Mouse (Mus musculus) forebrain, embryonic 11.5 days (tissue): ENCODE results near the gene Alox5ap. TPM values are rescaled to one million over a fixed set of nuclear protein-coding genes. Genes with fewer than 3 reads are reported as not detected.

Experiments
- ATAC-seq: fragments of 200-750 bp; cut with Nextera tagmentation; replicated peaks from 2 replicates; pipeline ENCODE4 v1.8.0; 2017; ENCODE audit warnings: moderate TSS enrichment; ENCODE audit not compliant: low FRiP score
- DNase-seq: peaks from one replicate; pipeline ENCODE4 v3.0.0-alpha.2; 2017; ENCODE audit warnings: low spot score
- H3K27ac ChIP-seq: fragments of 300-500 bp; sonication (generic); 2 replicates; pipeline ENCODE4 v1.5.1; 2014; ENCODE audit warnings: low read depth, low read length
- H3K27me3 ChIP-seq: fragments of 300-500 bp; sonication (generic); 2 replicates; pipeline ENCODE4 v1.6.1; 2014; ENCODE audit warnings: mild to moderate bottlenecking, low read length, mixed read lengths; ENCODE audit not compliant: control insufficient read depth, insufficient read depth
- H3K36me3 ChIP-seq: fragments of 300-500 bp; sonication (generic); 2 replicates; pipeline ENCODE4 v1.6.1; 2014; ENCODE audit warnings: mild to moderate bottlenecking, low read length, moderate library complexity, mixed read lengths; ENCODE audit not compliant: control insufficient read depth, insufficient read depth
- H3K4me1 ChIP-seq: fragments of 300-500 bp; sonication (generic); replicated peaks from 2 replicates; pipeline ENCODE4 v1.6.1; 2014; ENCODE audit warnings: low read length, mixed read lengths; ENCODE audit not compliant: control insufficient read depth, insufficient read depth
- H3K4me2 ChIP-seq: fragments of 300-500 bp; sonication (generic); 2 replicates; pipeline ENCODE4 v1.6.1; 2014; ENCODE audit warnings: low read depth, mild to moderate bottlenecking, low read length, moderate library complexity, mixed read lengths; ENCODE audit not compliant: severe bottlenecking
- H3K4me3 ChIP-seq: fragments of 300-500 bp; sonication (generic); 2 replicates; pipeline ENCODE4 v1.5.1; 2014; ENCODE audit warnings: low read depth, low read length
- H3K9ac ChIP-seq: fragments of 300-500 bp; sonication (generic); 2 replicates; pipeline ENCODE4 v1.6.1; 2014; ENCODE audit warnings: low read length
- H3K9me3 ChIP-seq: fragments of 300-500 bp; sonication (generic); 2 replicates; pipeline ENCODE4 v1.6.1; 2016; ENCODE audit warnings: low read length, mixed read lengths; ENCODE audit not compliant: control insufficient read depth
- WGBS: fragments of 180-500 bp; shearing (Covaris S2); extraction: QIAGEN DNeasy Blood & Tissue Kit; methylation state at CpG from one replicate; pipeline ENCODE4 v1.1.7; 2014; 5-methylcytosine and 5-hydroxymethylcytosine counted together
- polyA plus RNA-seq: library from polyadenylated mRNA; unstranded; fragments of >200 nt; fragmentation: Nextera tagmentation; extraction: Ambion mirVana; gene quantifications from 2 replicates; pipeline ENCODE4 v1.2.1, GENCODE M21; 2014

The Alox5ap gene
- polyA plus RNA-seq, 1 experiment from 2014 or later, result 4.5 TPM

DNA sequence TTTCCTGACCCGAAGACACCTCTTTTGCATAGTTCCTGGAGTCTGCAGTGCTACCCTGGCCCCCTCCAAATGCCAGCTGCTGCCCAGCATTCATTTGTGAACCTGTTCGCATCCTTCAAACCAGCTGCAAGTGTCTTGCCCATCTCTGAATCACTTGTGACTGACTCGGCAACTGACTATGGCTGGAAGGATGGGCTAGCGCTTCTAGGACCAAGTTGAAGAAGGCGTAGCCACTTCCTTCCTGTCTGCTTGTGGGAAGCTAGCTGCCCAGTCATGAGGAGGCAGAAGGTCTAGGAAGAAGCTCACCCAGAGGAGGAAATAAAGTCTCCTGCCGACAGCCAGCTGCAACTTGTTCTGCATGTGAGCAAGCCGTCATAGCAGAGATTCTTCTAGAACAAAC, 29.6 kb upstream of the Alox5ap start:
- 89% methylated on average over 7 of the region's 7 CpGs for WGBS
- no peak overlapping the region for H3K4me3 ChIP-seq
- no peaks in the 10 kb centered on the region for H3K9me3 ChIP-seq
- DNase-seq, result no peak
- H3K4me1 ChIP-seq, result no peaks in the 10 kb centered on the region
- H3K9ac ChIP-seq, result no peak overlapping the region
- no peaks in the 10 kb centered on the region for H3K27me3 ChIP-seq
- no peak for ATAC-seq
- H3K36me3 ChIP-seq, result no peaks in the 10 kb centered on the region
- no peak overlapping the region for H3K4me2 ChIP-seq
- H3K27ac ChIP-seq, result no peak overlapping the region

DNA sequence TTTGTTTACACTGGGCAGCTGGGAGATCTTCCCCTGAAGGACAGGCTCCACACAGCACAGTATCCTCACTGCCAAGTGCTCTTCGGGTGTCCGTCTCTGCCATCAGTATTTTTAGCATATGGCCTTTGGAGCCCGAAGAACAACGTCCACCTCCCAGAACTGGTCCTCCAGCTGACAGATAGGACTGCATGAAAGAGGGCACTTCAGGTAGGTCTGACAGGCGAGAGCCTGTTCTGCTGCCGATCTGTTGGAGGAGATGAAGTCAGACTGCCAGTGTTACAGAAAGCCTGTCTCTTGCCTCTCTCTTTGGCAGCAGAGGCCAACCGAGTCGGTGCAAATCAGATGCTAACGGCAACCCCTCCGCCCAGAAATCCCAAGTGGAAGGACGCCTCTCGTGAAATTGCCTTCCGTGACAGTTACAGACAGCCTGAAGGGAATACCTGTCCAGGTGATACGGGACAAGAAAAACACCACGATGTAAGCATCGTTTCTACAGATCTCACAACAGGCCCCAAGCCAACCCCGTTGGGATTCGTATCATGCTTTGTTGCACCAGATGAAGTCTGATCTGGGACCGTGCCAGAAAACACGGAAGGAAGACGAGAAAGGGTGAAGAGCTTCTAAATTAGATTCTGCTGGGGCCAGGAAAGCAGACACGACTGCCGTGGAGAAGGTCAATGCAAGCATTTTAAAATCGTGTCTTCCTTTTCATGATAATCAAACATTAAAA, 27.2 kb upstream of the Alox5ap start:
- no peak overlapping the region for H3K27ac ChIP-seq
- no peaks in the 10 kb centered on the region for H3K9me3 ChIP-seq
- ATAC-seq (no peak), DNase-seq (no peak)
- H3K9ac ChIP-seq, result no peak overlapping the region
- 90% methylated on average over 24 of the region's 24 CpGs for WGBS
- H3K36me3 ChIP-seq, result no peaks in the 10 kb centered on the region
- H3K4me3 ChIP-seq, result no peak overlapping the region
- H3K27me3 ChIP-seq, result no peaks in the 10 kb centered on the region
- H3K4me1 ChIP-seq, result no peaks in the 10 kb centered on the region
- H3K4me2 ChIP-seq, result no peak overlapping the region

DNA sequence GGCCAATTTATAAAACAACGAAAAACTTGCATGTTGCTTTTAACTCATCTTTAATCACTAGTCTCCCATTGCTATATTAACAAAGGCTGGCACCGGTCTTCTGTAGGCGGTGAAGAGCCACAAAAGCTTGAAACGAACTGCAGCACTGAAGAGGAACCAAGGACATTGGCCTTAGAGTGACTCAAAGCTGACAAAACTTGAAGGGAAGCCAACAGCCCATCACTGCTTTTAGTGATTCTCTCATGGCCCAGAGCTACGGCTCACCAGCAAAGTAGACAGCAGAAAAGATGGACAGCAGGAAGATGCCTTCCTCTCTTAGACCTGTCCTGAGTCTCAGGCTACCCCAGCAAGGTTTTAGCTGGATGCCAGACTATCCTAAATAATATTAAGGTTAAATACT, 22.1 kb upstream of the Alox5ap start:
- 90% methylated on average over 5 of the region's 5 CpGs for WGBS
- Histone ChIP-seq H3K36me3 (no peaks in the 10 kb centered on the region), H3K4me2 (no peak overlapping the region), H3K27ac (no peak overlapping the region), H3K4me3 (no peak overlapping the region), H3K9me3 (no peaks in the 10 kb centered on the region), H3K9ac (no peak overlapping the region), H3K27me3 (no peaks in the 10 kb centered on the region), H3K4me1 (no peaks in the 10 kb centered on the region; the same call in 1 of the 2 replicates)
- ATAC-seq, result no peak
- no peak for DNase-seq

DNA sequence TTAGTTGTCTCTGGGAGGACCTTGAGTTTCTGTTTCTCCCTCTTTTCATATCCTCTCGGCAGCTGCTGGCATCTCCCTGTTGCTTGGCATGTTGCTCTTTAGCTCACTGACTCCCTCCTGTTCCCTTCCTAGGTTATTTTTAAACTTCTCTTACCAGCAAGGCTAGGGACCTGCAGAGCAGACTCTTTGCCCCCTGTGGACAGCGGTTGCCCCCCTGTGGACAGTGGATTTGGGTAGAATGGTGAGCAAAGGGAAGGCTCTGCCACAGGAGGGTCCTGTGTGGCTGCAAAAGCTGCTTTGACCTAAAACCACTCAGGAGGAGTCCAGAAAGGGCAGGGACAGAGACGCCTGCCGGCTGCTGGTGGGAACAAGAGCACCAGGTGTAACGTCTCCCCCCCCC, 21.5 kb upstream of the Alox5ap start:
- Histone ChIP-seq H3K4me3 (no peak overlapping the region), H3K9me3 (no peaks in the 10 kb centered on the region), H3K36me3 (no peaks in the 10 kb centered on the region), H3K4me2 (no peak overlapping the region), H3K9ac (no peak overlapping the region), H3K27ac (no peak overlapping the region), H3K4me1 (no peaks in the 10 kb centered on the region; the same call in 1 of the 2 replicates), H3K27me3 (no peaks in the 10 kb centered on the region)
- ATAC-seq (no peak), DNase-seq (no peak)
- 30% methylated on average over 5 of the region's 5 CpGs for whole genome bisulfite sequencing

DNA sequence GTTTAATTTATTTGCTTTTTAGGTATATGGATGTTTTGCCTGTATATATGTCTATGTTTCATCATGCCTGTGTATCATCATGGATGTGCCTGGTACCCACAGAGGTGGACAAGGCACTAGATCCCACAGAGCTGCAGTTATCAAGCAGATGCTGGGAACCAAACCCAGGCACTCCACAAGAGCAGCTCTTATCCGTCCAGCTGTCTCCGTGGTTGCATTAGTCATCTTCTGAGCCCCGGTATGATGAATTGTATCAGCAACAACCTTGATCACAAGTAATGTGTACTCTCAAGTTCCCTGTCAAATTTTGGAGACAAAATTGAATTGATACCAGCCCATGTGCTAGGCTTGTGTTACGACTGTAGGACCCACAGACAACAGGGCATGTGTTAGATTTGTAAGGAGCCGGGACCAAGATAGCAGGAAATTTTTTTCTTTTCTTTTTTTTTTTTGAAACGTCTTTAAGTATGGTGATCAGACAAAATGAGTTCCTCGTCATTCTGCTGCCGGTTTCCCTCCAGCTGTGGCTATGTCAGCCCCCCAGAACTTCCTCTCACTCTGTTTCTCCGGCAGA, 19.1 kb upstream of the Alox5ap start:
- Histone ChIP-seq H3K4me2 (peak overlapping the region; percentile 24; the same call in 1 of the 2 replicates), H3K27me3 (no peaks in the 10 kb centered on the region), H3K4me1 (no peaks in the 10 kb centered on the region; the same call in 1 of the 2 replicates), H3K9ac (peak overlapping the region; percentile 29; the same call in 1 of the 2 replicates), H3K27ac (no peak overlapping the region), H3K4me3 (no peak overlapping the region), H3K36me3 (no peaks in the 10 kb centered on the region), H3K9me3 (no peaks in the 10 kb centered on the region)
- no peak for ATAC-seq
- WGBS, result 66% methylated on average over 9 of the region's 9 CpGs
- DNase-seq, result no peak

DNA sequence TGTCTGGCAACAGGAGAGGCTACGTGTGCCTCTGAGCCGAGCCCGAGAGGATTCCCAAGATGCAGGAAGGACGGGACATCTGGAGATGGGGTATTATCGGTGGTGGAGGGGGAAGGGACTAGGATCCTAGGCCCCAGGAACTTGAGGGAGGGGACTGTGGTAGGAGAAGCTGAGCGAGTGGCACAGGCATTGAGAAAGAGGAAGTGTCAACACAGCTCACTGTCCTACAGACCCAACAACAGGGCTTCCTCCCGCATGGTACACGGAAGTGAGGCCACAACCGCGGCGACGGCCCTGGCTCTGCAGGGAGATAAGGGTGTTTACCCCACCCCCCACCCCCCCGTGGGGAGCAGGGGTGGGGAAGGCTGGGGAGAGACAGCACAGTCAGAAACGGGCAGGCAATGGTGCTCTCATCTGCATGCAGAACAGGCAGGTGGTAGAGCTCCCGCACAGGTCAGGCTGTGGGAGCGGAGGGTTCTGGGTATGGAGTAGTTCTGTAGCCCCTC, 18.5 kb upstream of the Alox5ap start:
- peak overlapping the region; percentile 24; the same call in 1 of the 2 replicates for H3K4me2 ChIP-seq
- H3K4me1 ChIP-seq, result no peaks in the 10 kb centered on the region; the same call in 1 of the 2 replicates
- no peaks in the 10 kb centered on the region for H3K36me3 ChIP-seq
- H3K27ac ChIP-seq, result no peak overlapping the region
- ATAC-seq, result peak; percentile 72; the same call in 1 of the 2 replicates
- DNase-seq, result peak; percentile 57
- H3K4me3 ChIP-seq, result 0 out of 2 replicates have a peak overlapping the region, but pooled peaks have one; percentile 7
- no peaks in the 10 kb centered on the region for H3K9me3 ChIP-seq
- WGBS, result 29% methylated on average over 16 of the region's 16 CpGs
- H3K9ac ChIP-seq, result peak overlapping the region; percentile 29; the same call in 1 of the 2 replicates
- H3K27me3 ChIP-seq, result no peaks in the 10 kb centered on the region

DNA sequence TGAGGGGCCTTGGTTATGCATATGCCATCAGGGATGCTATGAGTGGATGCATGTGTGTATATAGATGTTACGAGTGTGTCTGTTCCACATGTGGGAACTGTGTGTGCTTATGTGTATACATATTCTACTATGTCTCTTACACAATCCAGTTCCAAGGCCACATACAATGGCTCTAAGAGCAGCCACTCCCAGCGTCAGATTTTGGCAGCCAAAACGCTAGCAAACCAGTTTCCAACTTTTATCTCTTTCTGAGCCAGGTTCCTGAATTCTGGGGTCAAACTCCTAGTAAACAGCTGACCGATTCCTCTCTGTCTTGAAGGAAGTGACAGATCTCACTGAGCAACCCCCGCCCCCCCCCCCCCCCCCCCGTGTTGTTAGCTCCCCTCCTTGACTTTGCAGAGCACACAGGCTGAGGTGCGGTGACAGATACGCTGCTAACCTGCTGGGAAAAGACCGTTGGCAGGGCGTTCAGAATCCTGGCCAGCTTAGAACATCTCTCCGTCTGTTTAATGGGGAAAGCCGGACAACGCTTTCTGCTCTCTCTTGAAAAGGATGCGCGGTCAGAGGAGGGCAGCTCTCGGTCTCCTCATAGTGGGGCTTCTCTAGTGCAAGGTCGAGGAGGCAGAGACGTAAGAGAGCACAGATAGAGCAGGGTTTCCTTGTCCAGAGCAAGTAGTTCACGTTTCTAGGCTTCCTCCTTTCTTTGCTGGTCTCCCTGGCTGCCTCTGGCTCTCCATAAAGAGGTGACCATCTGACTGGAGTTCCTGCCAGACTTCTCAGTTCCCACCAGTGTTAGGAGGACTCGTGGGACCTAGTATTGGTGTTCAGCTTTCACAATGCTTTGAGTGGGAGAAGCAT, 17.3 kb upstream of the Alox5ap start:
- WGBS, result 53% methylated on average over 20 of the region's 20 CpGs
- Histone ChIP-seq H3K9me3 (no peaks in the 10 kb centered on the region), H3K36me3 (no peaks in the 10 kb centered on the region), H3K27ac (no peak overlapping the region), H3K27me3 (no peaks in the 10 kb centered on the region), H3K4me2 (no peak overlapping the region), H3K4me3 (no peak overlapping the region), H3K9ac (no peak overlapping the region), H3K4me1 (no peaks in the 10 kb centered on the region; the same call in 1 of the 2 replicates)
- ATAC-seq (no peak), DNase-seq (no peak)

DNA sequence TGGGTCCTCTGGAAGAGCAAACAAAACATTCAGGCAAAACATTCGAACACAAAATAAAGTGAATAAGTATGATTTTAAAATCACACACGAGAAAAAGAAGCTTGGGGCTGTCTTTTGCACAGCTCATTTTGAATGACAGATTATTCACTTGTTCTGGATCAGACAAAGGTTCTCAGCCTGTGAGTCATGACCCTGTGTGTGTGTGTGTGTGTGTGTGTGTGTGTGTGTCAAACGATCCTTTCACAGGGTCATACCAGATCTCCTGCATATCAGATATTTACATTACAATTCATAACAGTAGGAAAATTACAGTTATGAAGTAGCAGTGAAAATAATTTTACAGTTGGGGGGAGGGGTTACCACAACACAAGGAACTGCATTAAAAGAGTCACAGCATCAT, 12.3 kb upstream of the Alox5ap start:
- H3K9ac ChIP-seq, result no peak overlapping the region
- H3K27ac ChIP-seq, result no peak overlapping the region
- 84% methylated on average over 3 of the region's 3 CpGs for WGBS
- no peaks in the 10 kb centered on the region for H3K36me3 ChIP-seq
- H3K4me3 ChIP-seq, result no peak overlapping the region
- H3K9me3 ChIP-seq, result no peaks in the 10 kb centered on the region
- DNase-seq (no peak), ATAC-seq (no peak)
- H3K27me3 ChIP-seq, result no peaks in the 10 kb centered on the region
- no peak overlapping the region for H3K4me2 ChIP-seq
- H3K4me1 ChIP-seq, result no peaks in the 10 kb centered on the region
